ENCODE assay signal across 28 mouse cellular contexts in the genomic region with DNA sequence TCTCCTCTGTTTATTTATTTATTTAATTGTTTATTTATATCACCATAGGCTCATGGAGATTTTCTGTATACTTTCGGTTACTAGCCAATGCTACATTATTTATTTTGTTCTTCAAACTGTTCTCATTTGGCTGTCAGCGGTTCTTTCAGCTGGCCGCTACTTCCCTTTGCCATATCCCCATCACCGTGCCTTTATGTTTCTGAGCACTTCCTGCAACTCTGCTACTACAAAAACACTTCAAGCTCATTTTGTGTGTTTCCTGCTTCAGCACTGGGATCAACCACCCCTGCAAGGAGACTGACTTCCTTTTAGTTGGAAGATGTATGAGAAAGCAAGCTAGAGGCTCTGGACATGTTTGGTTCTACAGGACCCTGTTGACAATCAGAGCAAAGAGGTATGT.
"Had no signal": no experiment of that assay in that cellular context is flagged by ENCODE, and none has a peak within 500 bp of the region (broad histone marks: within the 10 kb centered on the region; RNA-seq: fewer than 3 reads in every experiment).

No protein-coding gene starts in this region.

- H3K4me3 ChIP-seq: embryonic facial prominence, embryonic 10.5 days; embryonic facial prominence, embryonic 12.5 days; embryonic facial prominence, embryonic 13.5 days; embryonic facial prominence, embryonic 15.5 days; erythroblast, embryonic 14.5 days; forebrain, embryonic 10.5 days; forebrain, embryonic 12.5 days; forebrain, embryonic 13.5 days; forebrain, embryonic 15.5 days; gastrocnemius, adult 2 months; heart, adult 2 months had no signal

- H3K9ac ChIP-seq: embryonic facial prominence, embryonic 12.5 days; embryonic facial prominence, embryonic 13.5 days; embryonic facial prominence, embryonic 15.5 days; forebrain, embryonic 12.5 days; forebrain, embryonic 13.5 days; forebrain, embryonic 15.5 days; forebrain, postnatal 0 days had no signal

- H3K4me2 ChIP-seq: embryonic facial prominence, embryonic 12.5 days; embryonic facial prominence, embryonic 13.5 days; embryonic facial prominence, embryonic 15.5 days; forebrain, embryonic 12.5 days; forebrain, embryonic 13.5 days; forebrain, embryonic 15.5 days had no signal

- ATAC-seq: forebrain, embryonic 13.5 days; forebrain, embryonic 14.5 days; forebrain, embryonic 15.5 days; forebrain, embryonic 16.5 days; forebrain, postnatal 0 days had no signal

- H3K27me3 ChIP-seq: forebrain, embryonic 15.5 days had no signal

- H3K9me3 ChIP-seq: embryonic facial prominence, embryonic 10.5 days; embryonic facial prominence, embryonic 12.5 days; embryonic facial prominence, embryonic 13.5 days; embryonic facial prominence, embryonic 15.5 days; forebrain, embryonic 10.5 days; forebrain, embryonic 12.5 days; forebrain, embryonic 13.5 days; forebrain, embryonic 15.5 days had no signal

- H3K27ac ChIP-seq: embryonic facial prominence, embryonic 10.5 days; embryonic facial prominence, embryonic 12.5 days; embryonic facial prominence, embryonic 13.5 days; embryonic facial prominence, embryonic 15.5 days; forebrain, embryonic 10.5 days; forebrain, embryonic 12.5 days; forebrain, embryonic 13.5 days; forebrain, embryonic 15.5 days; gastrocnemius, adult 2 months; heart, adult 2 months had no signal

- H3K36me3 ChIP-seq: embryonic facial prominence, embryonic 10.5 days; embryonic facial prominence, embryonic 12.5 days; embryonic facial prominence, embryonic 13.5 days; embryonic facial prominence, embryonic 15.5 days; forebrain, embryonic 10.5 days; forebrain, embryonic 12.5 days; forebrain, embryonic 15.5 days had no signal

- DNase-seq: cerebellum, adult 2 months; cerebellum, adult 8-10 months; cerebellum, adult 9-10 months; cerebellum, adult 9-11 months; cerebellum, postnatal 10 days; cerebellum, postnatal 14 days; cerebellum, postnatal 25 days; cerebellum, postnatal 36 days; forebrain, postnatal 0 days; gastrocnemius, adult 2 months; gastrocnemius, postnatal 10 days; gastrocnemius, postnatal 14 days; gastrocnemius, postnatal 25 days; gastrocnemius, postnatal 36 days; heart, adult 11 months; heart, adult 18-20 months; heart, adult 2 months had no signal

- H3K4me1 ChIP-seq: embryonic facial prominence, embryonic 12.5 days had no signal
